Mouse (Mus musculus): Measurements from ENCODE around the gene Pcbp1.
A peak's percentile ranks its signal among the peaks of the same experiment; 100 is the strongest.

Gene Pcbp1

DNA sequence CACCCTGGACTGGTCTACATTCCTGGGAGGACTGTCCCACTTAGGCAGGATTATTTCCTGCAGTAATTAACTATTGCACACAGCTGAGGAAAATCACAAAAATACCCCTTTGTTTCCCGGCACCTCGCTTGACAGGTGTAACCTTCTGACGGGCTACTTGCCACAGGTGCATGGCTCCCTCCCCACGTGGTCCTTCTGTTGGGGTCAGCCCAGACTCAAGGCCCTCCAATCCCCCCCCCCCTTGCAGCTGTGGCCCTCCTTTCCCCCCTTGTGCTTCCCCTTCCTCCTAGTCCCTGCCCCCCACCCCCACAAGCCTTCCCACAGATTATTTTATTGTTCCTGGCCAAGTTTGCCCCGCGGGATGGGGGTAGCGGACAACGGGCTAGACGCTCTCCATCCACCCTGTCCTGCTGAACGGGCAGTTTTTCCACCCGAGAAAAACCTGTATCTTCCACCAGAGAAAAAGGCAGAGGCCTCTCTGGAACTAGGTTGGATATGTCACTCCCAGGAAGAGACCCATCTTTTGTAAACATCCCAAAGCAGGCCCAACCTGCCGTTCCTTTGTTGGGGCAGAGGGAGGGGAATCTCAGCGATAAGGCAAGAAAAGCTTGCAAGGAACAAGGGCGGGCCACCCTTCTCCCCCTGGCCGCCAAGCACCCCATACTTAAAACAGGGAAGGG is 2.2 kb downstream of the Pcbp1 start:
- DNase-seq (ENCODE audit: low read depth, low spot score), result peak; percentile 34

DNA sequence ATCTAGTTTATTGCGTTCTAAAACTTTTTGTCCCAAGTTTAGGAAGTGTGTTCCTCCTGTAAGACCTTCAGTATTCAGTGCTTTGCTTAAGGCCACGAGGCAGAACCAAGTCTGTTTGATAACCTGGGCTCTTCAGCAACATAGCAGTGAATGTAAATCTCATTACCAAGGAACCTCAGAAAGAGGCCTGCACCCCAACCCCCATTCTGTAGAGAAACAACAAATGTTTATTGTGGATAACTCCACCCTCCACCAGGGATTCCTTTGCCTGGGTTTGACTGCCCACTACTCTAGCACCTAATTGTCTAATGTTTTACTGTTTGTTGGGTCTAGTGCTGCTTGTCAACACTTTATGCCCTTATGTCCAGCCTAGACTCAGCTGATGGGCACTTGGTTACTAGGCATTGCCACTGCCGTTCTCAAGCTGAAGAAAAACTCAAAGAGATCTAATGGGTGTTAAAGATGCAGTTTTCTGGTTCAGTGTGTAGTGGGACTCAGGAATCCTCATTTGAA is 2.8 kb downstream of the Pcbp1 start:
- DNase-seq (ENCODE audit: low read depth, low spot score), result no peak

DNA sequence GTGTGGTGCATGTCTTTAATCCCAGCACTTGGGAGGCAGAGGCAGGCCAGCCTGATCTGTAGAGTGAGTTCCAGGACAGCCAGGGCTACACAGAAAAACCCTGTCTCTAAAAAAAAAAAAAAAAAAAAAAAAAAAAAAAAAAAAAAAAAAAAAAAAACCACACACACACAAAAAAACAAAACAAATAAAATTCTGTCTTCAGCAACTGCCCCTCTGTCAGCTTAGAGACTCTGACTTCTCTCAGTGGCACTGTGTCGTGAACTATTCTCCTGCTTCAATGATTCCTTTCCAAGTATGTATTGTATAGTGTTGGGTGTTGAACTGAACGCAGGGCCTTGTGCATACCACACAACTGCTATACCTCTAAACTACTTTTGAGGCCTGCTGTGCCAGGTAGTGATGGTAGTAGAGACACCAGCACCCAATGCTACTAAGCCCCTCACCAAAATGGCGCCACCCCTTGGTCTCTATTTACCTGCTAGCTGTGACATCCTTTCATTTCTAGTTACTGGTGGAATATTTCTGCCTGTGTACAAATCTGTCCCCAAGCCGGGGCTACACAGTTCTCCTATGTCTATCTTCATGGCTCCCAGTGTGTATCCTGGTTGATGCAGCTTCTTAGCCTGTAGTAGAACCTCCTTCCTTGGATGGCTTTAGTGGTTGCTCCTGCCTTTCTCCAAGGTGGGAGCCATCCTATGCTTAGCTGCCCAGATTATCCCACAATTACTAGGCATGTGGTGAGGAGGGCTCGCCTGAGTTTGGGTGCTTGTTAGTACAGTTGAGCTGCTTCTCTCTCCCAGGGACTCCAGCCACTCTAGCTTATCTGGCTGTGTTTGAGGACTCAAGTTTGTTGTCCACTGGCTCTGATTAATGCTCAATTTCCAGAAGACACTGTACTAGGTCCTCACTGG is 3.9 kb downstream of the Pcbp1 start:
- DNase-seq (ENCODE audit: low read depth, low spot score), result no peak

DNA sequence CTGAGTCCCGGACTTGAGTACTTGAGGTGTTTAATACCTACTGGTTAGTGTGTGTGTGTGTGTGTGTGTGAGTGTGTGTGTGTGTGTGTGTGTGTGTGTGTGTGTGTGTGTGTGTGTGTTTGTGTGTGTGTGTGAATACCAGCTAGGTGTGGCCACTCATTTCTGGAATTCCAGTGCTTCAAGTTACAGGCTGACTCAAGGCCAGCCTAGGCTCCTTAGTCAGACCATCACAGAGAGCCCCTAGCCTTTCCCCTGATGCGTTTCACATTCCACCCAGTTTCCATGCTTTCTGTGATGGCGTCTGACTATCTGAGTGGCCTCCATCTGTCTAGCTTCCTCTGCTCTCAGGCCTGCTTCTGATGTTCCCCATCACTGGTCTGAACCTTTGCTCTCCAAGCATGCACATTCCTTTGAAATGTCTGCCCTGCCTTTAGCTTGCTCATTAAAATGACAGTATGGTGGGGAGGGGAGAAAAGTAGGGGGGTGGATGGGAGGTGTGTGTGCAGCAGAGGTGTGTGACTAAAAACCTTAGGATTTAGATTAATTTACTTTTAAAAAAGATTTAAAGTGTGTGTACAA is 6.3 kb downstream of the Pcbp1 start:
- DNase-seq (ENCODE audit: low read depth, low spot score), result no peak

DNA sequence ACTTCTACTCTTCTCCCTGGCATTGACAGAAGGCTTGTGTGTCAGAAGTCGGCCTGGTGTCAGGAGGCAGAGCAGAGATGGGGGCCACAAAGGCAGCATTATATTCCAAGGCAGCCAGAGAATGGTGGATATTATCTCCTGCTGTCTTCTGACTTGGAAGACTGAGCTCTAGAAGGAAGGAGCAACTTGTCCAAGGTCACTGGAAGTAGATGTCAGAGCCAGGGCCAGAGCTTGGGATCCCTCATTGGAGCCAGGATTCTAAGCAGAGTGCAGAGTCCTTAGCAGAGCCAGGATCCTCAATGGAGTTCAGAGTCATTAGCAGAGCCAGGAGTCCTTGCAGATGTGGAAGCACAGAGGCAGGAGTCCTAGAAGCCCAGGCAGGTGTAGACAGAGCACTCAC is 10.1 kb downstream of the Pcbp1 start:
- no peak for DNase-seq (ENCODE audit: low read depth, low spot score)

DNA sequence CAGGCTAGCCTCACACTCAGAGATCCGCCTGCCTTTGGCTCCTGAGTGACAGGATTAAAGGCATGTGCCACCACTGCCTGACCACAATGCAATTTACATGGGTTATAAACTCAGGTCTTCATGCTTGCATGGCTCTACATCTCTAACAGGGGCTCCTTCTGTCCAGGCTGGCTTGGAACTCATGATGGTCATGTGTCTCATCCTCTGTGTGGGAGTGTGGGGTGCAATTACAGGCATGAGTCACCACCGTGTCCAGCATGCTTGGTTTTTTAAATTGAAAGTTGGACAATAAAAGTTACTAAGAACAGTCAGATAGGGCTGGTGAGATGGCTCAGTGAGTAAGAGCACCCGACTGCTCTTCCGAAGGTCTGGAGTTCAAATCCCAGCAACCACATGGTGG is 12.8 kb downstream of the Pcbp1 start:
- no peak for DNase-seq (ENCODE audit: low read depth, low spot score)

DNA sequence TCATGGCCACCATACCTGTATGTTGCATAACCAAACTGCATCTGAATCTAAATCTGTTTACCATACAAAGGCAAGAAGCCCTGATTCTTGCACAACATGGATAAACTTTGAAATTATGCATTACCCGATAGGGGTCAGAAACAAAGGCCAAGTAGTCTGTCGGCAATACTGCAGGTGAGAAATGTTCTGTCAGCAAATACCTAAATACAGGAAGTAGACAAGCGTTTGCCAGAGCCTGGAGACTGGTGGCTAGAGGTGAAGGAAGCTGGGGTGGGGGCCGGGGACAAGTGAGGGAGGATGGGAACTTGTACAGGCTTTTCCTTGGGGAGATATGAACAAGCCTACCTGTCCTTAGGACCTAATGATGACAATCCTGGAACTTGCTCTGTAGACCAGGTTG is 15.1 kb downstream of the Pcbp1 start:
- DNase-seq (ENCODE audit: low read depth, low spot score), result no peak

DNA sequence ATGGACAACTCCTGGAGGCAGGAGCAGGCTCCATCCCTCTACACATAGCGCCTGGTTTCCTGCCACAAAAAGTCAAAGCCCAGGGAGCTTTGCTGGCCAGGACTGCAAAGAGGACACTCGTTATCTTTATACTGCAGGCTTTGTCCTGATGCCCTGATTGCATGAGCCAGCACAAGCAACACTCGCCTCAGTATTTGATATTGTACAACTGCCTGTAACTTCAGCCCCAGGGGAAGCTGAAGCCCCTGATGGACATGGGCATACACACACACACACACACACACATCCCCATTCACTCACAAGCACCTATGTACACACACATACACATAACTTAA is 16.3 kb downstream of the Pcbp1 start:
- DNase-seq (ENCODE audit: low read depth, low spot score), result no peak

DNA sequence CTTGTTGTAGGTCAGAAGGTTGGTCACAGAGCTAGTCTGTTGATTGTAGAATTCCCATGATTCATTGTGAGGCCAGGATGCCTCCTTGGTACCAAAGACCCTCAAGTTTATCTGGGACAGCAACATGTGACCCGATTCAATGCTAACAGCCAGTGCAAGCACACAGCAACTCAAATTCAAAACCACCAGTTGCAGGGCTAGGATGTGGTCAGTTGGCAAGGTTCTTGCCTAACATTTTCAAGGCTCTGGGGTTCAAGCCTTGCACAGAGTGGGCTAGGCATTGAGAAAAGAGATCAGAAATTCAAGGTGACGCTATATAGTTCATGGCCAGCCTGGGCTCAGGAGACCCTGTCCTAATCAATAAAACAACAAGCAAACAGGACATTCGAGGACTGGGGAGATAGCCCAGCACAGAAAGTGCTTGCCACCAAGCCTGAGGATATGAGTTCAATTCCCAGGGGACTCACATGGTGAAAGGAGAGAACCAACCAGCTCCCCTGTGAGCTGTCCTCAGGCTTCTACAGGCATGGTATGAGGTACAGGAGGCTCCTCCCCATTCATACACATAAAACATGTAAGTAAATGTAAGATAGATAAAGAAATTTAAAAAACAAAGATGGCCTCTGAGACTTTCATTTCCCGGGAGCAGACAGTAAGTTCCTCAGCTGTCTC is 16.8 kb downstream of the Pcbp1 start:
- DNase-seq (ENCODE audit: low read depth, low spot score), result no peak

DNA sequence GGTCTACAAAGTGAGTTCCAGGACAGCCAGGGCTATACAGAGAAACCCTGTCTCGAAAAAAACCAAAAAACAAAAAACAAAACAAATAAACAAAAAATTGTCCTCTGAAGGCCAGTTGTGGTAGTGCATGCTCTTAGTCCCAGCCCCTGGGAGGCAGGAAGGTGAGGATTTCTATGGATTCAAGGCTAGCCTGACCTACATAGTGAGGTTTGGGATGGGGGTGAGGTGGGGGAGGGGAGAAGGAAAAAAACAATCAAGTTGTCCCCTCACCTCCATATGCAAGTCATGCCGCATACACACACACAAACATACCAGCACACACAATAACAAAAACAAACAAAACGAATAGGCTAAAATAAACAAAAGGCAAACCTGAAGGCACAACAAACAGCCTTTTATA is 17.4 kb downstream of the Pcbp1 start:
- no peak for DNase-seq (ENCODE audit: low read depth, low spot score)

DNA sequence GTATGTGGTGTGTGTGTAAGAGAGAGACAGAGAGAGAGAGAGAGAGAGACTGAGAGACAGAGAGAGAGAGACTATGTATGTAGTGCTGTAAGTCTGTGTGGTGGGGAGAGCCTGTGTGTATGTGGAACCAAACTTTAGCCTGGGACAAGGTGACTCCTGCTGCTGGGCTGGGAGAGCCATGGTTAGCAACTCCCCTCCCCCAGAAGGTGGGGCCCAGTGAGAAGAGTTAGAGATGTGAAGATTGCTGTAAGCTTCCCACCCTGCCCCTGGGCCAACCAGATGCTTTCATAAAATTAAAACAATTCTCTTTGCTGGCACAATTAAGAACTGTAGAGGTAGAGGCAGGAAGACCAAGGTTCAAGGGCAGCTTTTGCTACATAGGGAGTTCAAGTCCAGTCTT is 19.0 kb downstream of the Pcbp1 start:
- no peak for DNase-seq (ENCODE audit: low read depth, low spot score)

DNA sequence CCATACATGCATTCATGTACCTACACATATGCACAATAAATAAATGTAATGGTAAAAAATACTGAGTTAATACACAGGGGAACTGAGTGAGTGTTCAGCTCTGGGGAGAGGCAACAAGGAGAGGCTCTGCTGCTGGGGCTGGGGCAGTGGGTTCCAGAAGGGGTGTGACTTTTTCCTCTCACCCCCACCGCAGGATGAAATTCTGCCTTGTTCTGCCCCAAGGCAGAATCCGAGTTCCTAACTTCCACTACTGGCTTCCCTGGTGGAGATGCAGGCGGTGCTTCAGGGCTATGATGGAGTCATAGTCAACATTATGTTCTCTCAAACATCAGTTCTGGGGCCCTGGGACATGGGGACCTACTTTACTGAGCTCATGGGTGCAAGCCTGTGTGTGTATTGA is 19.8 kb downstream of the Pcbp1 start:
- no peak for DNase-seq (ENCODE audit: low read depth, low spot score)

DNA sequence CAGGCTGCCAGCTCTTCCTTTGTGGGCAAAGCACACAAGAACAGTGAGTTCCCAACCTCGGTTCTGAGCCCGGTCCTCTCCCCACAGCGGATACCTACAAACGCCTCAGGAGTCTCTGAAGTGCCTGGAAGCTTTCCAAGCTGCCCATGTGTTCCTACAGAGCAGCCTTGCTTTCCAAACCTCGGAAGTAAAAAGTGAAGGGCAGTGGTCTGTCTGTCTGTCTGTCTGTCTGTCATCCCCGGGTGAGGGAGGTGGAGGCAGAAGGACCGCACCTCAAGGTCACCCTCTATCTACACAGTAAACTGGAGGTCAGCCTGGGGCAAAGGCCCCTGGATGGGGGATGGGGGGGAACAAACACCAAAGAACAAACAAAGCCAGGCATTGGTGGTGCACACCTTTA is 20.4 kb downstream of the Pcbp1 start:
- DNase-seq (ENCODE audit: low read depth, low spot score), result no peak

DNA sequence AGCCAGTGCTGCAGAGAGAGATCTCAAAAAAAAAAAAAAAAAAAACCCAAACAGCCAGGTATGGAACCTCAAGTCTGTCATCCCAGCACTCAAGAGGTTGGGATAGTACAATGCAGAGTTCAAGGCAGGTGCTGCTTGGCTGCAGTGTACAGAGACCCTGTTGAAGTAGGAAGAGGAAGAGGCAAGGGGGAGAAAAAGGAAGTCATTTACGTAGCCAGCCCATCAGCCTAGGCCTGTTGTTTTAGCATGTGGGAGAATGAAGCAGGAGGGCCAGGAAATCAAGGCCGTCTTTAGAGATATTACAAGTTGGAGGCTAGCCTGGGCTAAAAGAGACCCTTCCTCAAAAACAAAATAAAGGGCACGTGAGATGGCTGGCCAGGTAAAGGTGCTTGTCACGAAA is 22.6 kb downstream of the Pcbp1 start:
- DNase-seq (ENCODE audit: low read depth, low spot score), result no peak

DNA sequence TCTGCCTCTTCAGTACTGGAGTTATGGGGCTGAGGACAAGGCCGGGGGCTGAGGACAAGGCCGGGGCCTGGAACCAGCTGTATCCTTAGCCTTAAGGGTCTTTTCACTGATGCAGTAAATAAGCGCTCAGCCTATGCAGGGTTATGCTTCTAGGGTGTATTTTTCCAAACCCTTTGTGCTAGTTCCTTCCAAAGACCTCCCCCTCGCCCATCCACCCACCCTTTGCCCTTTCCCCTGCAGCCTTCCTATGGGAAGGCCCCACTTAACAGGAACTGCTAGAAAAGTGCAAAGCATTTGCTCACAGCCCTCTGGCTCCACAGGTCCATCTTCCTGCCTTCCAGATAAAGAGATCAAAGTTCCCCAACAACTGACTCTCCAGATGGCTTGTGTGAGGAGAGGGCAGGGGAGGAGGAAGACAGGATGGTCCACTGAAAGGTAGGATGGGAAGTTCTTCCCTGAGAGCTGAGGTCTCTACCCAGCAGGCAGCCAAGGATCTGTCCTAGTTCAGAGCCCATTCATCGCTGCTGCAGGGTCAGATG is 26.5 kb downstream of the Pcbp1 start:
- DNase-seq (ENCODE audit: low read depth, low spot score), result no peak

DNA sequence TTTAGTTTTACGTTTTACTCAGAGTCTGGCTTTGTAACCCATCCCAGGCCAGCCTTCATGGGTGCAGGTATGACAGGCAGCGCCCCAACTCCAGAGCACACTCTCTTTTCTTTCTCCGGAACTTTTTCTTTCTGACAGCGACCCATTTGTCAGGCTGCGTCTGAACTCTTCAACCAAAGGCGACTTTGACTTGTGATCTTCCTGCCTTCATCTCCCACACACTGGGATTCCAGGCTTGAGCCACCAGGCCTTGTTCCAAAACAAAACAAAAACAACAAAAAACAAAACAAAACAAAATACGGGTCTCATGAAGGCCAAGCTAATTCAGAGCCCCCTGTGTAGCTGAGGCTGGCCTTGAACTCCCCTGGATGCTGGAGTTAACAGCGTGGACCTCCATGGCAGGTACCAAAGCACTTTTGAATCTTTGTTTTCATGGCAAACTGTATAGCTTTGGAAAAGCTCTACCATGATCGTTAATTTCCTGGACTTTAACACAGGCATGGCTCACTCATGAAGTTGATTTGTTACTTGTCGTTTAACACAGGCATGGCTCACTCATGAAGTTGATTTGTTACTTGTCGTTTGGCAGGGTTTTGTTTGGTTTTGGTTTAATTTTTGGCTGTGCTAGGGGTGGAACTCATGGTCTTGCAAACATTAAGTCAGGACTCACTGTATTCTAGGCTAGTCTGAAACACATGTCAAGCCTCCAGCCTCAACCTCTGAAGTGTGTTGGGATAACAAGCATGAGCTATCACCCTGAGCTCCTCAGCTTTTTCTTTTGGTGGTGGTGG is 28.0 kb downstream of the Pcbp1 start:
- no peak for DNase-seq (ENCODE audit: low read depth, low spot score)

DNA sequence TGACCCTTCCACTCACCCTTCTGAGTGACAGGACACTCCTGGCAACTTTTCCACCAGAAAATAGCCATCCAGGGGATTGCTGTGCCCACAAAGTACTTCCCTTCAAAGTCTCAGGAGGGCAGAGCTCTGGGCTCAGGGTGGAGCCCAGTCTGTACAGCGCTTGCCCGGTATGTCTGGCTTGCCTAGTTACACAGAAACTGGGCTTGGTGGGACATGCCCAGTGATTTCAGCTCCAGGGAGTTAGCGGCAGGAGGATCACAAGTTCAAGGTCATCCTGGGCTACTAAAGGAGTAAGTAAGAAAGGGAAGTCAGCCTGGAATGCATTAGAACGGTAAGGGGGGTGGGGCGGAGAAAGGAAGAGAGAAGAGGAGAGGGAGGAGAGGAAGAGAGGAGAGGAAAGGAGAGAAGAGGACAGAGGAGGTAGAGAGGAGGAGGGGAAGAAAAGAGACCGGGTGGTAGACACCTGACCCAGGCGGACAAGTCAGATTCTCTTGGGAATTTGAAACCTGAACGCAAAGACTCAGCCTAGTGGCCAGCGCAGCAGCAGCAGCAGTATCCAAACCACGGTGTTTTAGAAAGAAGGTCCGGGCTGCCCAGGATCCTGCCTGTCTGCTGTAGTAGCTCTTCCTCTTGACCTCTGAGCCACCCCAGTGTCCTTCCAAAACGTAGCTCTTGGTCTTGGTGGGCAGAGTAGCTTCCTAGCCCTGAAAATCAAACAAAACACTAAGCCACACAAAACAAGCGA is 28.9 kb downstream of the Pcbp1 start:
- peak; percentile 37 for DNase-seq (ENCODE audit: low read depth, low spot score)

DNA sequence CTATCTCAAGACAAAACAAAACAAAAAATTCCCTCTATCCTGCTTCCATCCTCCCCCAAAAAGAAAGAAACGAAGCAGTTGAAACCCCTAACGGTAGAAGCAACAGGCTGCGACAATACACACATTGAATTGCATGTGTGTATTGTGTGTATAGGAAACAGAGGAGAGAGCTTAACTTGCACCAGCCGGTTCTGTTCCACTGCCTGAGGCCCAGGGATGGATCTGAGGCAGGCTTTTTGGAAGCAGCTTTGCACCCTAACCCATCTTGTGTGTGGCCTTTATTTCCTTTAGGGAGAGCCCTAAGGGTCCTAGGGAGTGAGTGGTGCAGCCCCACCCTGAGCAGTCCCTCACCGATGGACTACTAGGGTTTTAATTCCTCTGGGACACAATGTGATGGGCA is 29.5 kb downstream of the Pcbp1 start:
- DNase-seq (ENCODE audit: low read depth, low spot score), result no peak

DNA sequence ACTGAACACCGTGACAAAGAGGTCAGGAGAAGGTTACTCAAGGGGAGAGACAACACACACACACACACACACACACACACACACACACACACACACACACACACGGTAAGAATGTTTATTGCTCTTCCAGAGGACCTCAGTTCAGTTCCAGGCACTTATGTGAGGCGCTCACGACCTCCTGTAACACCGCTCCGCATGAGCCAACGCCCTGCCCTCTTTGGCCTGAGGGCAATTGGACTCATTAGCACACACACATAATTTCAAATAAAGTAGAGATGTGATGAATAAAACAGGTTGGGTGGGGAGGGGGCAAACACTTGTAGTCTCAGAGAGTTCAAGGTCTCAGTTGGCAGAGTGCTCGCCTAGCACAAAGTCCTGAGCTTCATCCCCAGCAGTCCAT is 30.0 kb downstream of the Pcbp1 start:
- DNase-seq (ENCODE audit: low read depth, low spot score), result no peak

DNA sequence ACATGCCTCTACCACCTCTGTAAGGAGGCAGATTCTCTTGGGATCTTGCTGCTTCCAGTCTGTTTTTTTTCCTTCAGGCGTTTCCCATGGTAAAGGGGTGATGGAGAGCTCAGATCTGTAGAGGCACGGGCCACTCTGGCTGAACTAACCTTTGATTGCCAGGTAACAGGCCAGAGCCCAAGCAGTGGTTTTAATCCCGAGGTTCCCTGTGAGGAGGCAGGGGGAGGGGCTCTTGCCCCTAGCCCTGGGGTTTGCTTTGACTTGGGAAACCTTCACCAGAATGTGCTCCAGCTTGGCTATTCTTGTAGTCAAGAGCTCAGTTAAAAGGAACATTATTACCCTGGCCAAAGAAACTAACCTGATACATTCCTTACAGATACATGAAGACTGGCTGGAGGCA is 30.5 kb downstream of the Pcbp1 start:
- no peak for DNase-seq (ENCODE audit: low read depth, low spot score)
